Mouse (Mus musculus) bone marrow macrophage, adult 2 months (primary cell): ENCODE measurements around the gene Inava.

Source experiments
- CTCF ChIP-seq: IDR thresholded peaks from 2 replicates; pipeline ENCODE4 v1.5.1; 2012; ENCODE audit warnings: low read depth, mild to moderate bottlenecking, low read length, moderate library complexity
- POLR2A ChIP-seq: IDR thresholded peaks from 2 replicates; pipeline ENCODE4 v1.6.1; 2012; ENCODE audit warnings: mild to moderate bottlenecking, low read depth, low read length, borderline replicate concordance

DNA sequence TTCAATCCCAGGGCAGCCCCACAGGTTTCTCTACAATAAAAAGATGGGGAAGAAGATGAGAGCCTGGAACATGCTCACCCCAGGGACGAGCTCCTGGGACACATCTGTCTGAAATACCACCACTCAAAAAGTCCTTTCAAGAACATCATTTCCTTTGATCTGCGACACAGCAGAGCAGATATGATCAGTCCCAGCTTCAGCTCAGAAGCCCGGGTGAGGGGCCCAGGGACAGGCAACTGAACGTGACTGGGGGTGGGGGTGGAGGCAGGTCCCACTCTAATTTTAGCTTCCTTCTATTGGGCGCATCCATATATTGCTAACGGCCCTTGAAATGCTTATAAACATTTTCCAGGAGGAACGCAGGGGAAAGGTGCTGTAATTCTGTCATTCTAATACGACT lies 21.6 kb upstream of the Inava start:
- TF ChIP-seq POLR2A (no peak), CTCF (no peak)
